Mouse (Mus musculus) adrenal gland, postnatal 10 days (tissue): ENCODE data around the gene Ppp1r3a. TPM values are rescaled to one million over a fixed set of nuclear protein-coding genes. Genes with fewer than 3 reads are reported as not detected.

Experiments
- total RNA-seq, 2 experiments: library from RNA; stranded (reverse); gene quantifications; 2 replicates each; pipeline ENCODE4 v1.2.3; 2021

Gene Ppp1r3a
- total RNA-seq, 2 experiments from 2014 or later, result 2.0 to 10.2 TPM

Other genes with a start within 250 kb of the Ppp1r3a start
- gene Foxp2, start 146.1 kb upstream of the Ppp1r3a start, total RNA-seq, result 1 to 10 TPM; 5.5 to 7.0 TPM